Mouse (Mus musculus): ENCODE data around the gene Pxylp1.

DNA sequence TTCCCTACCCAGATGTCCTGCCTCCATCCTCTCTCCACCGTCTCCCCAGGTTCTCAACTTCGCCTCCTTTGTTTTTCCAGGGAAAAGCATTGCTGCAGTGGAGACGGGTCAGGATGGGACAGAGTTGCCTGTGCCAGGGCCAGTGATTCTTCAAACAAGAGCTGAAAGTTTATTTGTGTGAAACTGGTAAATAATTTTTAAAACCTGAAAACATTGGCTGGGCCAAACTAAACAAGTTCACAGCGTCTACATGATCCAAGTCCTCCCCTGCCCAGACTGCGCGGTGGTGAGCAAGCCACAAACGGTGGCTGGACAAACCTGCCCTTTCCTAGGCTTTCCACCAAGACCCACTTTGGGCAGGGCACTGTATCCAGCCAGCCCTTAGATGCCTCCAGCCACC is 41.4 kb downstream of the Pxylp1 start:
- TF ChIP-seq CTCF (IDR thresholded peaks at IDR 0.05; ENCODE audit: insufficient read depth, low read depth, low read length) (no peak), POLR2A (IDR thresholded peaks at IDR 0.05; ENCODE audit: insufficient read depth, low read depth, low read length) (no peak)

Measured in olfactory bulb, adult 2 months (tissue).